Mouse (Mus musculus): Measurements from ENCODE around the gene Lpcat2b. TPM values are rescaled to one million over a fixed set of nuclear protein-coding genes. Genes with fewer than 3 reads are reported as not detected.

The Lpcat2b gene
- total RNA-seq, 2 experiments from 2014 or later, result 0.33 TPM; not detected in 1

- no peak for TF ChIP-seq CTCF (IDR thresholded peaks at IDR 0.05)
- Histone ChIP-seq H3K27ac (peak overlapping the region; percentile 36), H3K4me3 (no peak overlapping the region)
- intact Hi-C loops (cut with DNase I), result loop anchor here (1.0 to 2.0 kb wide), 3 partner anchors 44 to 75 kb away; no protein-coding TSS in a partner anchor
- no peak for DNase-seq (ENCODE audit: extremely low spot score in 1 of 2, low spot score in 2 of 2)
Measured at GRCm38 (mm10) chr5:107449620-107450019, 18.3 kb downstream of the Lpcat2b start.

DNA sequence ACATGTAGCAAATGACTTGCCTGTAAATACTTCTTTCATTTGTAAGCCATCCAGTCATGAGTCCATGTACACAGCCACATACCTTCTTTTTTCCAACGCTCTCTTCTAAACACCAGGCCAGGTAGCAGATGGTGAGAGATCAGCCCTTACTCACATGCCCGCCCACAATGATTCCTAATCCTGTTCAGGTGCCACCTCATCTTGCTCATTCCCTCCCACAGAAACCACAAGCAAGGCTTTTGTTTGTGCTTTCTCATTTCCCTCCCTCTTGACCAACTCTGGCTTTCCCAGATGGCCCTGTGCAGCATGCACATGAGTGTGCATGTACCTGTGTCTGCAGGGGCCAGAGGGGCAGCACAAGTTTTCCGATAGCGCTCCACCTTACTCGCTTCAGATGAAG is 18.9 kb downstream of the Lpcat2b start:
- intact Hi-C loops (cut with DNase I), result loop anchor here (1.0 to 2.0 kb wide), 2 partner anchors 45 to 75 kb away; no protein-coding TSS in a partner anchor
- DNase-seq (ENCODE audit: extremely low spot score in 1 of 2, low spot score in 2 of 2), result peak in 1 of 2 experiments; percentile 46
- Histone ChIP-seq H3K4me3 (no peak overlapping the region), H3K27ac (peak overlapping the region; percentile 36; the same call in 1 of the 2 replicates)
- TF ChIP-seq CTCF (IDR thresholded peaks at IDR 0.05), result no peak

DNA sequence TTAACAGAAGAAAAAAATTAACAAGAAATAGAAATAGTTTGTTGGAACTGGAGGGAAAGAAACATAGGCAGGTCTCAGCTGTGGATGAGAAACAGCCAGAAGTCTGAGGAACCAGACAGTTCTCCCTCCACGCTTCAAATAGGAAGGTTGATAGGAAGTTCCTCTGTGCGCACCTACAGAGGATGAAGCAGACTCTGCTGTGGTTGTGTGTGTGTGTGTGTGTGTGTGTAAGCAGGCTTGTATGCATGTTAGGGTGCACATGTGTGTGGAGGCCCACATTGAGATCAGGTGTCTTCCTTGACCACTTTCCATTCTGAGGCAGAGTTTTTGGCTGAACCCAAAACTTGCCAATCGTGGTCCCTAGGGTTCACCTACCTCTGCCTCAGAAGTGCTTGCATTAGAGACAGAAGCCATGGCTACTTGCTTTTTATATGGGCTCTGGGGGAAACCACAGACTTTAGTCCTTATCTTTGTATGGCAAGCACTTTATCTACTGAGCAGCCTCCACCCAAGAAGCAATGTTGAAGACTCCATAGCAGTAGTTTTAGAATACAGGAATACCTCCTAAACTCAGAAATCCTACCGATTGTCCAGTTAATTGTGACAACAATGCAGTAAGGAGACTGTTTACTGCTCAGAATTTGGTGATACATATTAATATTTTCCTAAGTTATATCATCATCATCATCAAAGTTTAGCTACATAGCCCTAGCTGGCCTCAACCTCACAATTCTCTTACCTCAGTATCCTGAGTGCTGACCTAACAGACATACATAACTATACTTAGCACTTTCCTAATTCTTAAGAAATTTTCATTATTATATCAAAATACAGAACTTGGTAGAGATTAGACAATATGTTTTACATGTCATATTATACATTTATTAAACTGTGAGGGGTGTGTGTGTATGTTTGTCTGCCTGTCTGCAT is 31.1 kb downstream of the Lpcat2b start:
- DNase-seq (ENCODE audit: extremely low spot score in 1 of 2, low spot score in 2 of 2), result no peak
- intact Hi-C loops (cut with DNase I), result no loop called here
- Histone ChIP-seq H3K4me3 (no peak overlapping the region), H3K27ac (no peak overlapping the region)
- TF ChIP-seq CTCF (IDR thresholded peaks at IDR 0.05), result no peak

- Histone ChIP-seq H3K4me3 (no peak overlapping the region), H3K27ac (no peak overlapping the region)
- no peak; the same call in 1 of the 2 replicates for TF ChIP-seq CTCF (IDR thresholded peaks at IDR 0.05)
- intact Hi-C loops (cut with DNase I), result no loop called here
- no peak for DNase-seq (ENCODE audit: extremely low spot score in 1 of 2, low spot score in 2 of 2)
Measured at GRCm38 (mm10) chr5:107466501-107466900, 35.2 kb downstream of the Lpcat2b start.

- intact Hi-C loops (cut with DNase I), result no loop called here
- no peak for TF ChIP-seq CTCF (IDR thresholded peaks at IDR 0.05)
- no peak overlapping the region for H3K4me3 ChIP-seq
- H3K27ac ChIP-seq, result no peak overlapping the region
- DNase-seq (ENCODE audit: extremely low spot score in 1 of 2, low spot score in 2 of 2), result no peak
Measured at GRCm38 (mm10) chr5:107467098-107467497, 35.7 kb downstream of the Lpcat2b start.

DNA sequence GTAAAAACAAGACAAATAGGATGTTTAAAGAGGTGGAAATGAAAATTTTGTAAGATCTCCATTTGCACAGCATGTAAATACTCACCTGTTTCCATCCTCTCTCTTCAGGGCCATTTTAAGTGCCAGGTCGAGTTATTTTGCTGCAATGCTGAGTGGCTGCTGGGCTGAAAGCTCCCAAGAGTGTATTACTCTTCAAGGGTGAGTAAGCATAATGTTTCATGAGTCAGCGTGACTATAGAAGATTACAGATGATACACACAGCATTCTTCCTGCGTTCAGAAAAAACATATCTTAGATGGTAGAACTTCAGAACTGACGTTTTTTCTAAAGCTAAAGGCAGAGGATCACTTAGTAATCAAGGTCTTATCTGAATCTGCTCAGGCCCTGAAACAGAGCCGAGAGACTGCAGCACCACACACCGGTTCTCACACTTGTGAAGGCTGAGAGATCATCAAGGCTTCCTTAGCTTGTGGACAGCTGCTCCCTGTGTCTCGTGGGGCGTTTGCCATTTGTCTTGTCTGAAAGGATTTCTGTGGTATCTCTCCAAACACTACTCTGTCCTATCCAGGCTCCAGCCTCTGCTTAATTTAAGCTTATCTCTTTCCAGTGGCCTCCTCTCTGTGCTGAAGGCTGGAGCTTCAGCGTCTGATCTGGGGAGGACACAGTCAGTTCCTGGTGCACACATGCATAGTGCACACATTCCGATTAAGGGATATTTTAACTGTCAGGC is 39.4 kb downstream of the Lpcat2b start:
- no peak for DNase-seq (ENCODE audit: extremely low spot score in 1 of 2, low spot score in 2 of 2)
- intact Hi-C loops (cut with DNase I), result no loop called here
- Histone ChIP-seq H3K27ac (no peak overlapping the region), H3K4me3 (no peak overlapping the region)
- TF ChIP-seq CTCF (IDR thresholded peaks at IDR 0.05), result no peak

- no peak for TF ChIP-seq CTCF (IDR thresholded peaks at IDR 0.05)
- DNase-seq (ENCODE audit: extremely low spot score in 1 of 2, low spot score in 2 of 2), result no peak
- no peak overlapping the region for H3K4me3 ChIP-seq
- no peak overlapping the region for H3K27ac ChIP-seq
- intact Hi-C loops (cut with DNase I), result no loop called here
Measured at GRCm38 (mm10) chr5:107480194-107480593, 48.8 kb downstream of the Lpcat2b start.

Other genes starting within 250 kb of the Lpcat2b start
- 10 to 100 TPM; 10.8 to 11.3 TPM for gene Tgfbr3, start 141.9 kb upstream of the Lpcat2b start, total RNA-seq (2021)
- 10 to 100 TPM; 13.2 to 17.7 TPM for gene Brdt, start 100.4 kb upstream of the Lpcat2b start, total RNA-seq (2021)
- 10 to 100 TPM; 81.8 to 92.1 TPM for gene Ephx4, start 28.8 kb upstream of the Lpcat2b start, total RNA-seq (2021)
- 100 to 1,000 TPM; 161 to 177 TPM for gene Btbd8, start 6.4 kb downstream of the Lpcat2b start, total RNA-seq (2021)
- gene Gm42669, start 76.1 kb downstream of the Lpcat2b start, total RNA-seq (2021), result under 1 TPM; 0.18 to 0.42 TPM
- gene 1700028K03Rik, start 103.2 kb downstream of the Lpcat2b start, total RNA-seq (2021), result 1 to 10 TPM in 1 of 2 experiments, under 1 TPM in 1; 0.68 to 1.3 TPM
- 10 to 100 TPM; 22.4 to 23.5 TPM for gene Rpap2, start 165.8 kb downstream of the Lpcat2b start, total RNA-seq (2021)
- gene Glmn, start 166.3 kb downstream of the Lpcat2b start, total RNA-seq (2021), result 10 to 100 TPM; 22.4 TPM